Mouse (Mus musculus) stomach, embryonic 15.5 days (tissue): ENCODE measurements around the gene Pacs2. TPM values are rescaled to one million over a fixed set of nuclear protein-coding genes. Genes with fewer than 3 reads are reported as not detected.

Experiments used
- ATAC-seq: fragments of 200-750 bp; cut with Nextera tagmentation; 2 replicates; pipeline ENCODE4 v1.8.0; 2017; ENCODE audit warnings: low read depth, moderate number of reproducible peaks, moderate TSS enrichment; ENCODE audit not compliant: insufficient read depth, low FRiP score
- H3K27ac ChIP-seq: fragments of 300-500 bp; sonication (generic); 2 replicates; pipeline ENCODE4 v1.5.1; 2015; ENCODE audit warnings: mild to moderate bottlenecking, inconsistent platforms
- H3K27me3 ChIP-seq: fragments of 300-500 bp; sonication (generic); replicated peaks from 2 replicates; pipeline ENCODE4 v1.6.1; 2015; ENCODE audit warnings: inconsistent platforms
- H3K36me3 ChIP-seq: fragments of 300-500 bp; sonication (generic); 2 replicates; pipeline ENCODE4 v1.6.1; 2015; ENCODE audit warnings: inconsistent platforms
- H3K4me1 ChIP-seq: fragments of 300-500 bp; sonication (generic); 2 replicates; pipeline ENCODE4 v1.6.1; 2015; ENCODE audit warnings: inconsistent platforms
- H3K4me2 ChIP-seq: fragments of 300-500 bp; sonication (generic); 2 replicates; pipeline ENCODE4 v1.6.1; 2015; ENCODE audit warnings: mild to moderate bottlenecking, inconsistent platforms
- H3K4me3 ChIP-seq: fragments of 300-500 bp; sonication (generic); replicated peaks from 2 replicates; pipeline ENCODE4 v1.5.1; 2015; ENCODE audit warnings: inconsistent platforms
- H3K9ac ChIP-seq: fragments of 300-500 bp; sonication (generic); 2 replicates; pipeline ENCODE4 v1.6.1; 2015; ENCODE audit warnings: inconsistent platforms
- H3K9me3 ChIP-seq: fragments of 300-500 bp; sonication (generic); 2 replicates; pipeline ENCODE4 v1.6.1; 2016; ENCODE audit warnings: inconsistent platforms
- WGBS: fragments of 180-500 bp; shearing (Covaris S2); methylation state at CpG from one replicate; pipeline ENCODE4 v1.1.7; 2015; 5-methylcytosine and 5-hydroxymethylcytosine counted together
- polyA plus RNA-seq: library from polyadenylated mRNA; unstranded; fragments of >200 nt; fragmentation: Nextera tagmentation; extraction: Ambion mirVana; gene quantifications from 2 replicates; pipeline ENCODE4 v1.2.1, GENCODE M21; 2015

The Pacs2 gene
- polyA plus RNA-seq, 1 experiment from 2014 or later, result 12.1 TPM

GRCm38 (mm10) chr12:113099470-113100237, 85.3 kb downstream of the Pacs2 start:
- Histone ChIP-seq H3K4me1 (peaks cover 55% of the 10 kb centered on the region), H3K9me3 (no peaks in the 10 kb centered on the region), H3K9ac (peak overlapping the region; percentile 99; the same call in 1 of the 2 replicates), H3K4me3 (peak overlapping the region; percentile 92), H3K27ac (no peak overlapping the region; the same call in 1 of the 2 replicates), H3K27me3 (no peaks in the 10 kb centered on the region), H3K4me2 (peak overlapping the region; percentile 87), H3K36me3 (no peaks in the 10 kb centered on the region)
- WGBS, result 21% methylated on average over 6 of the region's 6 CpGs
- ATAC-seq, result 0 out of 2 replicates have a peak, but pooled peaks have one; percentile 8

GRCm38 (mm10) chr12:113100448-113101076, 86.3 kb downstream of the Pacs2 start:
- peaks cover 55% of the 10 kb centered on the region for H3K4me1 ChIP-seq
- ATAC-seq, result no peak
- no peak overlapping the region for H3K4me3 ChIP-seq
- peak overlapping the region; percentile 87; the same call in 1 of the 2 replicates for H3K4me2 ChIP-seq
- 0 out of 2 replicates have a peak, but pooled peaks cover 2% of the 10 kb centered on the region for H3K36me3 ChIP-seq
- H3K27me3 ChIP-seq, result no peaks in the 10 kb centered on the region
- H3K9me3 ChIP-seq, result no peaks in the 10 kb centered on the region
- no peak overlapping the region for H3K9ac ChIP-seq
- H3K27ac ChIP-seq, result no peak overlapping the region
- 74% methylated on average over 5 of the region's 5 CpGs for WGBS

GRCm38 (mm10) chr12:113101251-113101960, 87.1 kb downstream of the Pacs2 start:
- H3K9me3 ChIP-seq, result no peaks in the 10 kb centered on the region
- peaks cover 55% of the 10 kb centered on the region for H3K4me1 ChIP-seq
- no peak overlapping the region for H3K27ac ChIP-seq
- H3K4me3 ChIP-seq, result no peak overlapping the region
- no peak overlapping the region for H3K9ac ChIP-seq
- ATAC-seq, result no peak
- H3K27me3 ChIP-seq, result no peaks in the 10 kb centered on the region
- no peak overlapping the region for H3K4me2 ChIP-seq
- 0 out of 2 replicates have a peak, but pooled peaks cover 5% of the 10 kb centered on the region for H3K36me3 ChIP-seq
- 75% methylated on average over 9 of the region's 9 CpGs for WGBS

DNA sequence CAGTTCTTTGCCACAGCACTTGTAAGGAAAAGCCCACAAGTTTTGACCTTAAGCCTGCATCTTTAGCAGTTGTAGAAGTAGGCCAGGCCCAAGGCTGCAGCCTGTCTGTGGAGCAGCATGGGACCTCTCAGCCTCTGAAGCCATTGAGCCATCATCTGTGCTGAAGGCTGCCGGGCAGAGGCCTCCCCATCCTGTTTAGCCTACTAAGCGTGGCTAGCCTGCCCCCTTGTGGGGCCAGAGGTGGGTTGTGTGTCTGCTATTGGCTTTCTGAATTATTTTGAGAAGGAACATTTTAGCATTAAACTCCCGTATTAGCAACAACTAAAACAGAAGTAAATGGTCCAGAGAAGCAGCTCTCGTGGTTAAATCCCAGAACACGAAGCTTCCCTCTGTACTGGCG, 88.2 kb downstream of the Pacs2 start:
- no peaks in the 10 kb centered on the region for H3K9me3 ChIP-seq
- H3K36me3 ChIP-seq, result 0 out of 2 replicates have a peak, but pooled peaks cover 5% of the 10 kb centered on the region
- no peak overlapping the region for H3K9ac ChIP-seq
- H3K27me3 ChIP-seq, result no peaks in the 10 kb centered on the region
- H3K27ac ChIP-seq, result 0 out of 2 replicates have a peak overlapping the region, but pooled peaks have one; percentile 4
- H3K4me3 ChIP-seq, result no peak overlapping the region
- H3K4me1 ChIP-seq, result peaks cover 55% of the 10 kb centered on the region
- ATAC-seq, result no peak
- H3K4me2 ChIP-seq, result no peak overlapping the region
- WGBS, result 59% methylated on average over 6 of the region's 6 CpGs

- no peak for ATAC-seq
- Histone ChIP-seq H3K27ac (no peak overlapping the region), H3K27me3 (no peaks in the 10 kb centered on the region), H3K4me1 (peaks cover 49% of the 10 kb centered on the region), H3K4me3 (no peak overlapping the region), H3K4me2 (no peak overlapping the region), H3K36me3 (0 out of 2 replicates have a peak, but pooled peaks cover 5% of the 10 kb centered on the region), H3K9me3 (no peaks in the 10 kb centered on the region), H3K9ac (no peak overlapping the region)
- 78% methylated on average over 8 of the region's 8 CpGs for WGBS
Measured at GRCm38 (mm10) chr12:113103846-113104451, 89.6 kb downstream of the Pacs2 start.

- no peak for ATAC-seq
- Histone ChIP-seq H3K27ac (no peak overlapping the region), H3K9me3 (no peaks in the 10 kb centered on the region), H3K9ac (no peak overlapping the region), H3K4me3 (no peak overlapping the region), H3K36me3 (0 out of 2 replicates have a peak, but pooled peaks cover 5% of the 10 kb centered on the region), H3K27me3 (no peaks in the 10 kb centered on the region), H3K4me1 (peaks cover 26% of the 10 kb centered on the region), H3K4me2 (no peak overlapping the region)
- 69% methylated on average over 6 of the region's 6 CpGs for WGBS
Measured at GRCm38 (mm10) chr12:113106386-113106785, 92.1 kb downstream of the Pacs2 start.

GRCm38 (mm10) chr12:113107431-113108124, 93.3 kb downstream of the Pacs2 start:
- Histone ChIP-seq H3K36me3 (0 out of 2 replicates have a peak, but pooled peaks cover 5% of the 10 kb centered on the region), H3K27me3 (no peaks in the 10 kb centered on the region), H3K9ac (no peak overlapping the region), H3K4me2 (no peak overlapping the region), H3K27ac (no peak overlapping the region), H3K4me1 (peaks cover 19% of the 10 kb centered on the region), H3K4me3 (no peak overlapping the region), H3K9me3 (no peaks in the 10 kb centered on the region)
- WGBS, result 65% methylated on average over 4 of the region's 4 CpGs
- peak; percentile 78 for ATAC-seq

DNA sequence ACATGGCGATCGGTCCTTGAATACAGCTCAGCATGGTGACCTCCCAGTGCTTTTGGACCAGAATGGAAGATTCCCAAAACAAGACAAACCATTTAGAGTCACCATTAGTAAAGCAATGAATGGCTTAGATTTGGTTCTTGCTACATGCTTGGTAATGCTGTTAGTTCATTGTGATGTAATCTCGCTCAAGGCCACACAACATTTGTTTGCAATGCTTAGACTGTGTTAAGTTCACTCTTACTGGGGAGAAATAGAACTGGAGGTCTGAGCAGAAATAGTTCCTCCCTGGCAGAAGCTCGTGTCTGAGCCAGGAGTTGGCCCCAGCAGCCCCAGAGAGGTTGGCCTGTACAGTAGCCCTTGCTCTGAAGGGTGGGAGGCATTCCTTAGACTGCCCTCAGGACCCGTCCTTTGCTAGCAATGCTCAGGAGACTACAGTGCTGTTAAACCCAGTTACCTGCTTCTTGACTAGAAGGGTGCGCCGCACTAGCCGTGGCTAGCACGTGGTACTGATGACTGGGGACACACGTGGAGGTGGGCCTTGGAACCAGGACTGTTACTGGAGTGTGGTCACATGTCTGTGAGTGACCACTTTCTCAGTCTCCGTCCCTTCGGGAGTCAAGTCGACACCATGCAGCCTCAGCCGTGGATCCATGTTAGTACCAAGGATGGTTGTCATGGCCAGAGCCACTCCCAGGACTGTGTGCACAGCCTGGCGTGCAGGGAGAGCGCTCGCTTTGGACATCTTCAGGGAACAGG, 94.4 kb downstream of the Pacs2 start:
- Histone ChIP-seq H3K4me2 (no peak overlapping the region), H3K9ac (no peak overlapping the region), H3K4me3 (no peak overlapping the region), H3K27ac (no peak overlapping the region), H3K9me3 (no peaks in the 10 kb centered on the region), H3K36me3 (0 out of 2 replicates have a peak, but pooled peaks cover 5% of the 10 kb centered on the region), H3K27me3 (no peaks in the 10 kb centered on the region), H3K4me1 (peaks cover 11% of the 10 kb centered on the region; the same call in 1 of the 2 replicates)
- WGBS, result 86% methylated on average over 17 of the region's 17 CpGs
- ATAC-seq, result no peak

- WGBS, result 84% methylated on average over 10 of the region's 10 CpGs
- H3K9ac ChIP-seq, result no peak overlapping the region
- H3K4me3 ChIP-seq, result no peak overlapping the region
- no peaks in the 10 kb centered on the region for H3K9me3 ChIP-seq
- 0 out of 2 replicates have a peak, but pooled peaks cover 5% of the 10 kb centered on the region for H3K36me3 ChIP-seq
- ATAC-seq, result no peak
- H3K27ac ChIP-seq, result no peak overlapping the region
- peaks cover 5% of the 10 kb centered on the region; the same call in 1 of the 2 replicates for H3K4me1 ChIP-seq
- H3K27me3 ChIP-seq, result no peaks in the 10 kb centered on the region
- H3K4me2 ChIP-seq, result no peak overlapping the region
Measured at GRCm38 (mm10) chr12:113109801-113110200, 95.5 kb downstream of the Pacs2 start.

GRCm38 (mm10) chr12:113114141-113114540, 99.8 kb downstream of the Pacs2 start:
- Histone ChIP-seq H3K4me2 (no peak overlapping the region), H3K36me3 (peaks cover 19% of the 10 kb centered on the region), H3K27ac (no peak overlapping the region), H3K4me1 (no peaks in the 10 kb centered on the region), H3K9ac (no peak overlapping the region), H3K4me3 (no peak overlapping the region), H3K9me3 (no peaks in the 10 kb centered on the region), H3K27me3 (no peaks in the 10 kb centered on the region)
- ATAC-seq, result no peak
- WGBS, result 79% methylated on average over 4 of the region's 4 CpGs
